Mouse (Mus musculus): ENCODE data around the gene Hcn4. TPM values are rescaled to one million over a fixed set of nuclear protein-coding genes. Genes with fewer than 3 reads are reported as not detected.

Gene Hcn4
- polyA plus RNA-seq (2017; shearing (Covaris generic)), result under 1 TPM in 1 of 2 experiments, not detected in 1; 0.37 TPM

GRCm38 (mm10) chr9:58823139-58823917, at the start of gene Hcn4:
Gene Hcn4, plus strand, starts transcription at chr9:58823412.

Other genes starting within 250 kb of the Hcn4 start
- 100 to 1,000 TPM in 1 of 2 experiments, 10 to 100 TPM in 1; 76.5 to 109 TPM for gene Nptn, start 241.2 kb upstream of the Hcn4 start, polyA plus RNA-seq (2017; shearing (Covaris generic))
- 1 to 10 TPM in 1 of 2 experiments, under 1 TPM in 1; 0.87 to 2.4 TPM for gene Rec114, start 79.4 kb upstream of the Hcn4 start, polyA plus RNA-seq (2017; shearing (Covaris generic))
- gene Neo1, start 213.0 kb downstream of the Hcn4 start, polyA plus RNA-seq (2017; shearing (Covaris generic)), result 1 to 10 TPM in 1 of 2 experiments, under 1 TPM in 1; 0.66 to 2.3 TPM

Measured in inflammation-experienced regulatory T-cells (primary cell).